Mouse (Mus musculus) CH12.LX (cell line): ENCODE results near the gene Plekha6. TPM values are rescaled to one million over a fixed set of nuclear protein-coding genes. Genes with fewer than 3 reads are reported as not detected.

ENCODE experiments used
- DNase-seq: peaks from one replicate; pipeline ENCODE4 v3.0.0-alpha.2; 2013; ENCODE audit errors: extremely low read depth
- H3K27ac ChIP-seq: 2 replicates; pipeline ENCODE4 v1.5.1; 2012; ENCODE audit warnings: low read depth, mild to moderate bottlenecking, control low read depth, moderate library complexity; ENCODE audit not compliant: insufficient read depth
- H3K27me3 ChIP-seq: replicated peaks from 2 replicates; pipeline ENCODE3; 2012; ENCODE audit warnings: inconsistent platforms
- H3K36me3 ChIP-seq, 2 experiments: replicated peaks in 1 of 2; 2 replicates each; pipeline versions ENCODE3 to v1.6.1; 2012; ENCODE audit warnings: inconsistent platforms in 1 of 2, low read length in 1 of 2, mild to moderate bottlenecking in 1 of 2, mixed read lengths in 1 of 2, moderate library complexity in 1 of 2; ENCODE audit not compliant: control insufficient read depth in 1 of 2, insufficient read depth in 1 of 2
- H3K4me1 ChIP-seq, 2 experiments: 2 replicates each; pipeline ENCODE4 v1.6.1; 2012; ENCODE audit warnings: inconsistent platforms in 1 of 2, moderate library complexity in 1 of 2; ENCODE audit not compliant: insufficient read depth in 2 of 2, control insufficient read depth in 1 of 2
- H3K4me2 ChIP-seq: 2 replicates; pipeline ENCODE4 v1.6.1; 2012; ENCODE audit warnings: low read depth, mild to moderate bottlenecking, control low read depth; ENCODE audit not compliant: poor library complexity, insufficient read depth, severe bottlenecking
- H3K4me3 ChIP-seq, 3 experiments: fragments of 150-350 bp in 1 of 3; sonication (generic) in 1 of 3; replicated peaks in 1 of 3; 2 replicates each; pipeline versions ENCODE3 to v1.5.1; 2011 to 2012; ENCODE audit warnings: low read depth in 2 of 3, low read length in 2 of 3, mild to moderate bottlenecking in 2 of 3, moderate library complexity in 2 of 3, control low read depth in 1 of 3, improper control_type of control experiment in 1 of 3, inconsistent platforms in 1 of 3, mixed read lengths in 1 of 3; ENCODE audit not compliant: poor library complexity in 1 of 3
- H3K79me2 ChIP-seq: replicated peaks from 2 replicates; pipeline ENCODE4 v1.6.1; 2012; ENCODE audit warnings: mild to moderate bottlenecking, moderate library complexity; ENCODE audit not compliant: control insufficient read depth, poor library complexity, insufficient read depth, severe bottlenecking; ENCODE audit errors: extremely low read depth
- H3K9ac ChIP-seq: 2 replicates; pipeline ENCODE4 v1.6.1; 2012; ENCODE audit warnings: low read depth, mild to moderate bottlenecking, control low read depth, moderate library complexity; ENCODE audit not compliant: insufficient read depth
- H3K9me3 ChIP-seq: replicated peaks from 2 replicates; pipeline ENCODE3; 2012; ENCODE audit warnings: low read length, inconsistent platforms, mixed read lengths
- BHLHE40 ChIP-seq: IDR thresholded peaks from 2 replicates; pipeline ENCODE4 v1.6.1; 2011; ENCODE audit warnings: mild to moderate bottlenecking, low read depth, low read length, improper control_type of control experiment
- CHD1 ChIP-seq: IDR thresholded peaks from 2 replicates; pipeline ENCODE4 v1.6.1; 2012; ENCODE audit warnings: low read depth, low read length, improper control_type of control experiment, inconsistent platforms
- CTCF ChIP-seq, 2 experiments: IDR thresholded peaks in 1 of 2; conservative IDR thresholded peaks in 1 of 2; 2 replicates each; pipeline ENCODE4 v1.5.1; 2011 to 2012; ENCODE audit warnings: low read depth in 2 of 2, low read length in 2 of 2, improper control_type of control experiment in 1 of 2, inconsistent platforms in 1 of 2, mild to moderate bottlenecking in 1 of 2, moderate library complexity in 1 of 2
- E2F4 ChIP-seq: IDR thresholded peaks from 2 replicates; pipeline ENCODE4 v1.6.1; 2011; ENCODE audit warnings: low read depth, low read length, improper control_type of control experiment; ENCODE audit not compliant: insufficient replicate concordance
- EP300 ChIP-seq: IDR thresholded peaks from 2 replicates; pipeline ENCODE4 v1.6.1; 2011; ENCODE audit warnings: low read length, improper control_type of control experiment
- GABPA ChIP-seq: IDR thresholded peaks from 2 replicates; pipeline ENCODE4 v1.6.1; 2012; ENCODE audit warnings: low read depth, low read length, improper control_type of control experiment, inconsistent platforms; ENCODE audit not compliant: insufficient replicate concordance
- HCFC1 ChIP-seq: IDR thresholded peaks from 2 replicates; pipeline ENCODE4 v1.6.1; 2012; ENCODE audit warnings: low read depth, mild to moderate bottlenecking, inconsistent platforms, low read length, improper control_type of control experiment
- JUN ChIP-seq: IDR thresholded peaks from 2 replicates; pipeline ENCODE4 v1.6.1; 2011; ENCODE audit warnings: low read depth, mild to moderate bottlenecking, low read length, improper control_type of control experiment, moderate library complexity; ENCODE audit not compliant: insufficient read depth
- JUND ChIP-seq: conservative IDR thresholded peaks from 2 replicates; pipeline ENCODE4 v1.6.1; 2011; ENCODE audit warnings: low read depth, low read length, improper control_type of control experiment
- KAT2A ChIP-seq: IDR thresholded peaks from 2 replicates; pipeline ENCODE4 v1.6.1; 2012; ENCODE audit warnings: low read length, improper control_type of control experiment, inconsistent platforms; ENCODE audit not compliant: insufficient replicate concordance
- MAX ChIP-seq: IDR thresholded peaks from 2 replicates; pipeline ENCODE4 v1.6.1; 2011; ENCODE audit warnings: low read length, improper control_type of control experiment
- MAZ ChIP-seq: IDR thresholded peaks from 2 replicates; pipeline ENCODE4 v1.6.1; 2012; ENCODE audit warnings: low read depth, mild to moderate bottlenecking, inconsistent platforms, low read length, improper control_type of control experiment, moderate library complexity
- MEF2A ChIP-seq: IDR thresholded peaks from 2 replicates; pipeline ENCODE4 v1.6.1; 2014; ENCODE audit warnings: low read depth, mild to moderate bottlenecking, inconsistent platforms, low read length, improper control_type of control experiment, borderline replicate concordance
- MXI1 ChIP-seq: IDR thresholded peaks from 2 replicates; pipeline ENCODE4 v1.6.1; 2011; ENCODE audit warnings: mild to moderate bottlenecking, low read depth, low read length, improper control_type of control experiment
- POLR2A ChIP-seq: IDR thresholded peaks from 2 replicates; pipeline ENCODE4 v1.6.1; 2011; ENCODE audit warnings: low read depth, mild to moderate bottlenecking, improper control_type of control experiment, low read length
- POLR2AphosphoS2 ChIP-seq: IDR thresholded peaks from 2 replicates; pipeline ENCODE4 v1.6.1; 2011; ENCODE audit warnings: low read depth, low read length, improper control_type of control experiment
- RAD21 ChIP-seq: IDR thresholded peaks from 2 replicates; pipeline ENCODE4 v1.6.1; 2011; ENCODE audit warnings: low read depth, mild to moderate bottlenecking, low read length, improper control_type of control experiment, moderate library complexity
- RCOR1 ChIP-seq: conservative IDR thresholded peaks from 2 replicates; pipeline ENCODE4 v1.6.1; 2012; ENCODE audit warnings: low read depth, mild to moderate bottlenecking, inconsistent platforms, low read length, improper control_type of control experiment
- SMC3 ChIP-seq: IDR thresholded peaks from 2 replicates; pipeline ENCODE4 v1.6.1; 2011; ENCODE audit warnings: low read depth, low read length, improper control_type of control experiment
- TBP ChIP-seq: conservative IDR thresholded peaks from 2 replicates; pipeline ENCODE4 v1.6.1; 2011; ENCODE audit warnings: low read depth, low read length, improper control_type of control experiment
- TCF12 ChIP-seq: IDR thresholded peaks from 2 replicates; pipeline ENCODE4 v1.6.1; 2014; ENCODE audit warnings: low read depth, mild to moderate bottlenecking, inconsistent platforms, low read length, improper control_type of control experiment
- UBTF ChIP-seq: IDR thresholded peaks from 2 replicates; pipeline ENCODE4 v1.6.1; 2012; ENCODE audit warnings: low read depth, mild to moderate bottlenecking, inconsistent platforms, low read length, improper control_type of control experiment, moderate library complexity
- USF2 ChIP-seq: conservative IDR thresholded peaks from 2 replicates; pipeline ENCODE4 v1.6.1; 2011; ENCODE audit warnings: low read depth, low read length, improper control_type of control experiment
- ZC3H11A ChIP-seq: IDR thresholded peaks from 2 replicates; pipeline ENCODE4 v1.6.1; 2012; ENCODE audit warnings: low read depth, mild to moderate bottlenecking, inconsistent platforms, low read length, improper control_type of control experiment
- ZKSCAN1 ChIP-seq: IDR thresholded peaks from 2 replicates; pipeline ENCODE4 v1.6.1; 2012; ENCODE audit warnings: low read depth, inconsistent platforms, low read length, improper control_type of control experiment, borderline replicate concordance
- ZMIZ1 ChIP-seq: IDR thresholded peaks from 2 replicates; pipeline ENCODE4 v1.6.1; 2012; ENCODE audit warnings: low read depth, mild to moderate bottlenecking, inconsistent platforms, low read length, improper control_type of control experiment
- dilution Hi-C: fragments of 300-500 bp; cut with MboI; formaldehyde crosslinking; loops from 2 replicates; pipeline ENCODE4 v1.14.3; 2020; ENCODE audit warnings: low sequenced_read_pairs; ENCODE audit not compliant: extremely low pct_unique_long_range_greater_than_20kb, extremely low pct_ligation_motif_present
- in situ Hi-C: fragments of 300-500 bp; cut with MboI; formaldehyde crosslinking; loops from 3 replicates; pipeline ENCODE4 v1.14.3; 2019; ENCODE audit warnings: low sequenced_read_pairs, low pct_ligation_motif_present, low pct_unique_long_range_greater_than_20kb, mixed read lengths
- polyA plus RNA-seq: library from polyadenylated mRNA; unstranded; fragments of >175 nt; gene quantifications from 2 replicates; pipeline ENCODE4 v1.2.1, GENCODE M21; 2012; ENCODE audit warnings: low read depth; ENCODE audit not compliant: insufficient read length
- total RNA-seq, 2 experiments: library from RNA; depleted of rRNA; stranded (reverse); fragments of 300-350 nt in 1 of 2; fragments of >200 nt in 1 of 2; gene quantifications; 2 replicates each; pipeline ENCODE4 v1.2.3; 2012 to 2014

The Plekha6 gene
- total and polyA plus RNA-seq, 3 experiments = 0.07 TPM; not detected in 2

DNA sequence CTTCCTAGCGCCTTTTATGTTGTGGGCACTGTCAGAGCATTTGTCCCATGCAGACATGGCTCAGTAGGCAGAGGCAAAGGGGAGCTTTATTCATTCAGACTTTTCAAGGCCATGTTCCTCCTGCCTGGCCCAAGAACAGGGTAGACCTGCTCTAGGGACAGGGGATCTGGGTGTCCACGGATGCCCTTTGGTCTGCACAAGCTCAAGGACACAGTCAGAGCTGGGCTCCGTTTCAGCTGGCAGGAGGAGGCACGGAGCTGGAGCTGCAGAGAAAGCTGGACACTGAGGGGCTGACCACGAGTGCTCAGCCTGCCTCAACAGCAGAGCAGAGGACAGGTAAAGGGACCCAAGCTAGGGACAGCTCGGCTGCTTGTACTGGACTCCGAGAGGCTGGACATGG is 46.8 kb downstream of the Plekha6 start:
- no peak overlapping the region for H3K4me3 ChIP-seq
- TF ChIP-seq MAZ (no peak), CHD1 (no peak), BHLHE40 (no peak), SMC3 (no peak), TBP (no peak), ZKSCAN1 (no peak), USF2 (no peak), HCFC1 (no peak), POLR2A (no peak), ZC3H11A (no peak), EP300 (no peak), E2F4 (no peak), MEF2A (no peak), ZMIZ1 (no peak), UBTF (no peak), CTCF (conservative IDR thresholded peaks at IDR 0.05 in 1 of 2, IDR thresholded peaks at IDR 0.05 in 1 of 2; ENCODE audit: low read depth in 2 of 2, low read length in 2 of 2) (no peak), MXI1 (no peak), GABPA (no peak), JUN (no peak), JUND (no peak)
- H3K9ac ChIP-seq = no peak overlapping the region
- H3K4me1 ChIP-seq = peaks cover 2 to 22% of the 10 kb centered on the region in 2 experiments; a peak in 3 of 4 replicates
- H3K36me3 ChIP-seq = no peaks in the 10 kb centered on the region
- dilution Hi-C loops (no loop called here), in situ Hi-C loops (no loop called here)
- no peak overlapping the region for H3K27ac ChIP-seq
- H3K4me2 ChIP-seq = no peak overlapping the region
- H3K79me2 ChIP-seq = no peaks in the 10 kb centered on the region
- peaks cover 63% of the 10 kb centered on the region for H3K27me3 ChIP-seq
- H3K9me3 ChIP-seq = no peaks in the 10 kb centered on the region
- no peak for DNase-seq

- Histone ChIP-seq H3K36me3 (no peaks in the 10 kb centered on the region), H3K9me3 (no peaks in the 10 kb centered on the region), H3K79me2 (no peaks in the 10 kb centered on the region), H3K27ac (no peak overlapping the region), H3K4me1 (peaks cover 8 to 36% of the 10 kb centered on the region in 2 experiments), H3K4me3 (no peak overlapping the region), H3K27me3 (peaks cover 70% of the 10 kb centered on the region), H3K4me2 (no peak overlapping the region), H3K9ac (no peak overlapping the region)
- no peak for TF ChIP-seq RCOR1
- no peak for TF ChIP-seq TCF12
- TF ChIP-seq SMC3 = no peak
- TF ChIP-seq E2F4 = no peak
- no peak for TF ChIP-seq MAX
- no peak for TF ChIP-seq GABPA
- TF ChIP-seq KAT2A = no peak
- no peak for TF ChIP-seq POLR2AphosphoS2
- no peak for TF ChIP-seq RAD21
- TF ChIP-seq ZKSCAN1 = no peak
- DNase-seq = no peak
- dilution Hi-C loops = no loop called here
- in situ Hi-C loops = no loop called here
Measured at GRCm38 (mm10) chr1:133212273-133212672, 48.3 kb downstream of the Plekha6 start.
